Mouse (Mus musculus) heart, postnatal 0 days (tissue): ENCODE results near the gene Lsg1. TPM values are rescaled to one million over a fixed set of nuclear protein-coding genes. Genes with fewer than 3 reads are reported as not detected.

Experiments
- ATAC-seq: fragments of 200-750 bp; cut with Nextera tagmentation; 2 replicates; pipeline ENCODE4 v1.8.0; 2017; ENCODE audit warnings: low read depth, moderate number of reproducible peaks, moderate library complexity; ENCODE audit not compliant: insufficient read depth
- DNase-seq: peaks from one replicate; pipeline ENCODE4 v3.0.0-alpha.2; 2016; ENCODE audit warnings: low spot score
- H3K27ac ChIP-seq: fragments of 300-500 bp; sonication (generic); 2 replicates; pipeline ENCODE4 v1.5.1; 2014; ENCODE audit warnings: low read depth, mild to moderate bottlenecking
- H3K27me3 ChIP-seq: fragments of 300-500 bp; sonication (generic); 2 replicates; pipeline ENCODE4 v1.6.1; 2014; ENCODE audit warnings: low read length, mixed read lengths; ENCODE audit not compliant: control insufficient read depth, insufficient read depth
- H3K36me3 ChIP-seq: fragments of 300-500 bp; sonication (generic); replicated peaks from 2 replicates; pipeline ENCODE4 v1.6.1; 2014; ENCODE audit warnings: low read length, mixed read lengths; ENCODE audit not compliant: control insufficient read depth, insufficient read depth
- H3K4me1 ChIP-seq: fragments of 300-500 bp; sonication (generic); 2 replicates; pipeline ENCODE4 v1.6.1; 2014; ENCODE audit warnings: antibody characterized with exemption; ENCODE audit not compliant: control insufficient read depth, insufficient read depth
- H3K4me2 ChIP-seq: fragments of 300-500 bp; sonication (generic); 2 replicates; pipeline ENCODE4 v1.6.1; 2014; ENCODE audit warnings: low read depth, mild to moderate bottlenecking, low read length, moderate library complexity
- H3K4me3 ChIP-seq: fragments of 300-500 bp; sonication (generic); 2 replicates; pipeline ENCODE4 v1.5.1; 2014; ENCODE audit warnings: low read depth, low read length
- H3K9ac ChIP-seq: fragments of 300-500 bp; sonication (generic); replicated peaks from 2 replicates; pipeline ENCODE4 v1.6.1; 2014; ENCODE audit warnings: low read depth, low read length, mixed read lengths
- H3K9me3 ChIP-seq: fragments of 300-500 bp; sonication (generic); replicated peaks from 2 replicates; pipeline ENCODE4 v1.6.1; 2016; ENCODE audit warnings: low read length; ENCODE audit not compliant: control insufficient read depth
- CTCF ChIP-seq: IDR thresholded peaks from 2 replicates; pipeline ENCODE4 v1.5.1; 2016; ENCODE audit warnings: antibody characterized with exemption, control low read depth, low read depth
- EP300 ChIP-seq: IDR thresholded peaks from 2 replicates; pipeline ENCODE4 v1.6.1; 2016; ENCODE audit warnings: antibody characterized with exemption, low read depth
- WGBS: fragments of 180-500 bp; shearing (Covaris S2); extraction: QIAGEN DNeasy Blood & Tissue Kit; methylation state at CpG from one replicate; pipeline ENCODE4 v1.1.7; 2014; 5-methylcytosine and 5-hydroxymethylcytosine counted together
- polyA plus RNA-seq: library from polyadenylated mRNA; unstranded; fragments of >200 nt; fragmentation: Nextera tagmentation; extraction: Ambion mirVana; gene quantifications from 2 replicates; pipeline ENCODE4 v1.2.1, GENCODE M21; 2015
- total RNA-seq: library from RNA; depleted of rRNA; stranded (reverse); fragments of >200 nt; gene quantifications from 2 replicates; pipeline ENCODE4 v1.2.3, GENCODE M21; 2014; ENCODE audit warnings: low replicate concordance

The Lsg1 gene
- total and polyA plus RNA-seq, 2 experiments from 2014 or later = 15.8 to 32.8 TPM

GRCm38 (mm10) chr16:30624640-30625039, 37.2 kb upstream of the Lsg1 start:
- no peak overlapping the region for H3K4me3 ChIP-seq
- no peaks in the 10 kb centered on the region for H3K36me3 ChIP-seq
- H3K27ac ChIP-seq = no peak overlapping the region
- no peak overlapping the region for H3K4me2 ChIP-seq
- no peaks in the 10 kb centered on the region for H3K4me1 ChIP-seq
- no peaks in the 10 kb centered on the region for H3K9me3 ChIP-seq
- DNase-seq (no peak), ATAC-seq (no peak)
- H3K27me3 ChIP-seq = no peaks in the 10 kb centered on the region
- TF ChIP-seq EP300 = no peak
- TF ChIP-seq CTCF = no peak
- H3K9ac ChIP-seq = no peak overlapping the region
- WGBS = 57% methylated on average over 2 of the region's 2 CpGs

- TF ChIP-seq EP300 = no peak
- no peak for TF ChIP-seq CTCF
- no peaks in the 10 kb centered on the region for H3K4me1 ChIP-seq
- no peak overlapping the region for H3K4me2 ChIP-seq
- DNase-seq = no peak
- H3K9me3 ChIP-seq = no peaks in the 10 kb centered on the region
- H3K36me3 ChIP-seq = no peaks in the 10 kb centered on the region
- WGBS = 66% methylated on average over 7 of the region's 7 CpGs
- no peak overlapping the region for H3K4me3 ChIP-seq
- H3K27ac ChIP-seq = no peak overlapping the region
- ATAC-seq = no peak
- no peaks in the 10 kb centered on the region for H3K27me3 ChIP-seq
- H3K9ac ChIP-seq = no peak overlapping the region
Measured at GRCm38 (mm10) chr16:30623645-30624044, 36.3 kb upstream of the Lsg1 start.

DNA sequence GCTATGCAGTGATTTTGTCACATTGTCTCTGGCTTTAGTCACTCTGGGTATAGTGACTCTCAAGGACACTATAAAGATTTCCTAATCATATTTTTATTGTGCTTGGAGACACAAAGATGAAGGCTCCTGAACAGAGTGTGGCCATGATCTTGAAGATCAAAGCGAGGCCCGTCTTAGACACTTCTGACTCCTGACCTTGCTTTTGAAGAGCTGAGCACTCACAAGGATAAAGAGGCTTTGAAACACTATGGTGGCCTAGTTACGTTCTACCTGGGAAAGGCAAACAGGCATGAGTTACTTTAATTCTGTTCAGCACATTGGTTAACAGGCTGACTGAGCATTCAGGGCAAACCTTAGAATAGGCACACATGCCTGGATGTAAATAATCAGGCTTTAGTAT, 28.9 kb upstream of the Lsg1 start:
- no peak overlapping the region for H3K9ac ChIP-seq
- no peak for DNase-seq
- 82% methylated on average over 3 of the region's 3 CpGs for WGBS
- no peak overlapping the region for H3K4me3 ChIP-seq
- no peaks in the 10 kb centered on the region for H3K36me3 ChIP-seq
- H3K4me1 ChIP-seq = no peaks in the 10 kb centered on the region
- no peaks in the 10 kb centered on the region for H3K27me3 ChIP-seq
- H3K4me2 ChIP-seq = no peak overlapping the region
- H3K9me3 ChIP-seq = no peaks in the 10 kb centered on the region
- H3K27ac ChIP-seq = no peak overlapping the region
- TF ChIP-seq EP300 (no peak), CTCF (no peak)
- no peak for ATAC-seq

- ATAC-seq (no peak), DNase-seq (no peak)
- Histone ChIP-seq H3K4me1 (no peaks in the 10 kb centered on the region), H3K9ac (no peak overlapping the region), H3K36me3 (no peaks in the 10 kb centered on the region), H3K27me3 (no peaks in the 10 kb centered on the region), H3K9me3 (no peaks in the 10 kb centered on the region), H3K4me3 (no peak overlapping the region), H3K27ac (no peak overlapping the region), H3K4me2 (no peak overlapping the region)
- 57% methylated on average over 6 of the region's 6 CpGs for WGBS
- no peak for TF ChIP-seq EP300
- no peak for TF ChIP-seq CTCF
Measured at GRCm38 (mm10) chr16:30614705-30615317, 27.4 kb upstream of the Lsg1 start.

DNA sequence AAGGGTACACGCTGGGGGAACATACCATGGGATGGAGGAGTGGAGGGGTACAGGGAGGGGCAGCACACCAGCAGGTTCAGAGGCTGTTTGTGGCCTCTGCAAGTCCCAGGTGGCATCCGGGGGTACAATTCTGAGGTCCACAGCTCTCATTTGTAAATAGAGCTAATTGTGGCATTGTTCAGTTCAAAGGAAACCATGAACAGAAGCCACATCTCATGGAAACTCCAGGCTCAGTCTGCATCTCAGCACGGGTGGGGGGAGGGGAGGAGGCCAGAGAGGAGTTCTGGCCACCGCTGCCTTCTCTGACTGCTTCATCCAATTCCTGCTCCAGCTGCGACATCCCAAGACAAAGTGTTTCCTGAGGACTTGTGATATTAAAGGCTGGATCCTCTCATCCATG, 26.7 kb upstream of the Lsg1 start:
- DNase-seq (no peak), ATAC-seq (no peak)
- no peaks in the 10 kb centered on the region for H3K9me3 ChIP-seq
- H3K4me2 ChIP-seq = no peak overlapping the region
- WGBS = 46% methylated on average over 5 of the region's 5 CpGs
- H3K36me3 ChIP-seq = no peaks in the 10 kb centered on the region
- no peak overlapping the region for H3K27ac ChIP-seq
- no peaks in the 10 kb centered on the region for H3K27me3 ChIP-seq
- H3K4me1 ChIP-seq = no peaks in the 10 kb centered on the region
- no peak for TF ChIP-seq CTCF
- TF ChIP-seq EP300 = no peak
- no peak overlapping the region for H3K4me3 ChIP-seq
- H3K9ac ChIP-seq = no peak overlapping the region

DNA sequence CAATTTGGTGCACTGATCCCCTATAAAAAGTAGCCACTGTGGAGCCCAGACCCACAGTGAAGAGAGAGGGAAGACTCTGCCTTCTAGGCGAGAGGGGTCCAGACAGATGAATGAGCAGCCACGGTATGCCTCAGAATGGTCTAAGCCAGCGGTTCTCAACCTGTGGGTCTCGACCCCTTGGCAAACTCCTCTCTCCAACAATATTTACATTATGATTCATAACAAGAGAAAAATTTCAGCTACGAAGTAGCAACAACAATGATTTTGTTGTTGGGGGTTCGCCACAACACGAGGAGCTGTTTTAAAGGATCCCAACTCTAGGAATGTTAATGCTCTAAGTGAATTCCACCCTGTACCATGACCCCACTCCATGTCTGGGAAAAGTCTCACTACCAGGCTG, 25.7 kb upstream of the Lsg1 start:
- no peaks in the 10 kb centered on the region for H3K9me3 ChIP-seq
- H3K36me3 ChIP-seq = no peaks in the 10 kb centered on the region
- TF ChIP-seq CTCF (no peak), EP300 (no peak)
- no peak overlapping the region for H3K4me3 ChIP-seq
- 79% methylated on average over 7 of the region's 7 CpGs for WGBS
- no peak overlapping the region for H3K9ac ChIP-seq
- no peaks in the 10 kb centered on the region for H3K4me1 ChIP-seq
- no peak for DNase-seq
- ATAC-seq = no peak
- H3K27me3 ChIP-seq = no peaks in the 10 kb centered on the region
- no peak overlapping the region for H3K4me2 ChIP-seq
- H3K27ac ChIP-seq = no peak overlapping the region
